Comparison of ENCODE assay signal across 9 mouse cellular contexts in the genomic region with DNA sequence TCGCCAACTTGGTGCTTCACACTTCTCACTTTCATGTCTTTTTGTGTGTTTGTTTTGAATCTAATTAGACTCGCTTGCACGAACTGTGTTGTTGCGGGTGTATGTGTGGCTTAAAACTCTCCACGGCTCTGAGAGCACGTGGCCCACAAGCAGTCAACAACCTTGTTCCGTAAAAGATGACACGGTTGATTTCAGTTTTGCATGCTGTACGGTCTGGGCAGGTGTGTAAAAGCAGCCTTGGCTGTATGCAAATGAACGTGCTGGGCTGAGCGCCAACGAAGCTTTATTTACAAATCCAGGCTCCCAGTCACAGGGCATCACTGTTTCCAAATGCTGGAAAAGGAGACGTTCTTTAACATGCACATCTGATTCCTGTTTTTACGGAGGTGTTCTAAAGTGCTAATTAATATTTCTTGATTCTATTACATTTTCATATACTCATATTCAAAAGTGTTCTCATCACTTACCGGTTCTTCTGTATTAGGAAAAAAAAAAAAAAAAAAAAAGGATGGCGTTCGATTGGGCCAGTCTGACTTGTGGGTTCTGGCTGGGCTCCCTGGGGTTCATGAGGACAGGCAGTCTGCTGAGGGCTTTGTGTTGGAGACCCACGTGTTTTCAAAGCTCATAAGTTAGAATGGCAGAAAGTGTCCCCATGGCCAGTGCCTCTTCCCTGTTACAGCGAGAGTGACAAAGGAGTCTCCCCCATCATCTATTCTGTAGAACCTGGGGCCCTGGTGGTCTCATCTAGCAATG. TPM values are rescaled to one million over a fixed set of nuclear protein-coding genes. Genes with fewer than 3 reads are reported as not detected.
DNase-seq lines count a peak whose midpoint lies in the region; ATAC-seq and TF ChIP-seq lines count a peak whose summit lies in the region.
"Had no signal": no experiment of that assay in that cellular context is flagged by ENCODE, and none has a peak within 500 bp of the region (broad histone marks: within the 10 kb centered on the region; RNA-seq: fewer than 3 reads in every experiment).

No protein-coding gene starts in this region.

- 59% methylated on average over 19 of the region's 19 CpGs for WGBS in intestine, embryonic 16.5 days
- WGBS in intestine, embryonic 15.5 days: 66% methylated on average over 19 of the region's 19 CpGs
- WGBS in heart, postnatal 0 days: 37% methylated on average over 19 of the region's 19 CpGs
- 33% methylated on average over 19 of the region's 19 CpGs for WGBS in midbrain, embryonic 15.5 days

- no peaks in the 10 kb centered on the region for H3K36me3 ChIP-seq in intestine, embryonic 16.5 days (ENCODE audit: control insufficient read depth, insufficient read depth, low read length)
- H3K36me3 ChIP-seq in intestine, embryonic 15.5 days: no peaks in the 10 kb centered on the region
- no peaks in the 10 kb centered on the region for H3K36me3 ChIP-seq in heart, postnatal 0 days (replicated peaks; ENCODE audit: control insufficient read depth, insufficient read depth, low read length)
- no peaks in the 10 kb centered on the region for H3K36me3 ChIP-seq in midbrain, embryonic 15.5 days (replicated peaks)

- TF ChIP-seq POLR2A in brain, embryonic 14.5 days (IDR thresholded peaks at IDR 0.05; ENCODE audit: borderline replicate concordance, extremely low read depth, insufficient read depth, insufficient read length, poor library complexity, severe bottlenecking): no peak

- no peak overlapping the region for H3K9ac ChIP-seq in intestine, embryonic 16.5 days (ENCODE audit: low read depth, low read length)
- no peak overlapping the region for H3K9ac ChIP-seq in intestine, embryonic 15.5 days
- H3K9ac ChIP-seq in heart, postnatal 0 days (replicated peaks; ENCODE audit: low read depth, low read length): peak overlapping the region; percentile 74
- H3K9ac ChIP-seq in midbrain, embryonic 15.5 days: no peak overlapping the region

- H3K4me1 ChIP-seq in intestine, embryonic 16.5 days (ENCODE audit: control insufficient read depth, insufficient read depth, low read length): peaks cover 5% of the 10 kb centered on the region; the same call in 1 of the 2 replicates
- peaks cover 13% of the 10 kb centered on the region; the same call in 1 of the 2 replicates for H3K4me1 ChIP-seq in intestine, embryonic 15.5 days (replicated peaks)
- peaks cover 29% of the 10 kb centered on the region for H3K4me1 ChIP-seq in heart, postnatal 0 days (ENCODE audit: control insufficient read depth, insufficient read depth)
- H3K4me1 ChIP-seq in midbrain, embryonic 15.5 days: peaks cover 14% of the 10 kb centered on the region

- H3K9me3 ChIP-seq in intestine, embryonic 16.5 days (ENCODE audit: control insufficient read depth, low read length): no peaks in the 10 kb centered on the region
- H3K9me3 ChIP-seq in intestine, embryonic 15.5 days: no peaks in the 10 kb centered on the region
- H3K9me3 ChIP-seq in heart, postnatal 0 days (replicated peaks; ENCODE audit: control insufficient read depth, low read length): no peaks in the 10 kb centered on the region
- H3K9me3 ChIP-seq in midbrain, embryonic 15.5 days: no peaks in the 10 kb centered on the region

- H3K4me3 ChIP-seq in intestine, embryonic 16.5 days (ENCODE audit: low read length): no peak overlapping the region
- H3K4me3 ChIP-seq in intestine, embryonic 15.5 days (replicated peaks): no peak overlapping the region
- H3K4me3 ChIP-seq in heart, postnatal 0 days (ENCODE audit: low read depth, low read length): peak overlapping the region; percentile 60
- H3K4me3 ChIP-seq in midbrain, embryonic 15.5 days: no peak overlapping the region

- no peak overlapping the region for H3K27ac ChIP-seq in intestine, embryonic 16.5 days (ENCODE audit: low read length)
- no peak overlapping the region for H3K27ac ChIP-seq in intestine, embryonic 15.5 days
- peak overlapping the region; percentile 97 for H3K27ac ChIP-seq in heart, postnatal 0 days (ENCODE audit: low read depth)
- 0 out of 2 replicates have a peak overlapping the region, but pooled peaks have one; percentile 18 for H3K27ac ChIP-seq in midbrain, embryonic 15.5 days

- H3K27me3 ChIP-seq in intestine, embryonic 16.5 days (replicated peaks; ENCODE audit: control insufficient read depth, insufficient read depth, low read length): no peaks in the 10 kb centered on the region
- no peaks in the 10 kb centered on the region for H3K27me3 ChIP-seq in intestine, embryonic 15.5 days (replicated peaks)
- H3K27me3 ChIP-seq in heart, postnatal 0 days (ENCODE audit: control insufficient read depth, insufficient read depth, low read length): no peaks in the 10 kb centered on the region
- no peaks in the 10 kb centered on the region for H3K27me3 ChIP-seq in midbrain, embryonic 15.5 days (replicated peaks)

- no peak for TF ChIP-seq EP300 in heart, postnatal 0 days (IDR thresholded peaks at IDR 0.05; ENCODE audit: low read depth)

- H3K4me2 ChIP-seq in intestine, embryonic 16.5 days (ENCODE audit: low read depth, low read length): peak overlapping the region; percentile 1; the same call in 1 of the 2 replicates
- no peak overlapping the region for H3K4me2 ChIP-seq in intestine, embryonic 15.5 days (replicated peaks)
- H3K4me2 ChIP-seq in heart, postnatal 0 days (ENCODE audit: low read depth, low read length): peak overlapping the region; percentile 71
- peak overlapping the region; percentile 37 for H3K4me2 ChIP-seq in midbrain, embryonic 15.5 days

- peak; percentile 89 for DNase-seq in brain, embryonic 14.5 days (ENCODE audit: low read depth)
- DNase-seq in heart, postnatal 0 days (ENCODE audit: low spot score): no peak
- DNase-seq in thymus, postnatal 36 days: no peak
- DNase-seq in urinary bladder, postnatal 4 days (ENCODE audit: low spot score in 2 of 2): no peak

- no peak for ATAC-seq in intestine, embryonic 16.5 days
- no peak for ATAC-seq in intestine, embryonic 15.5 days
- ATAC-seq in heart, postnatal 0 days (ENCODE audit: insufficient read depth, low read depth): no peak
- peak; percentile 82 for ATAC-seq in midbrain, embryonic 15.5 days (replicated peaks)
- ATAC-seq in megakaryocyte-erythroid progenitor cell, adult 5-6 weeks (replicated peaks; ENCODE audit: low FRiP score, low TSS enrichment, poor library complexity, severe bottlenecking): no peak

- no peak for TF ChIP-seq CTCF in brain, embryonic 14.5 days (IDR thresholded peaks at IDR 0.05; ENCODE audit: borderline replicate concordance, extremely low read depth, insufficient read depth, insufficient read length)
- TF ChIP-seq CTCF in heart, postnatal 0 days (IDR thresholded peaks at IDR 0.05; ENCODE audit: low read depth): no peak

RNA-seq across cellular contexts. Expression of gene 3425401B19Rik, which starts 0.9 kb away (rescaled TPM):
- 0.10 TPM in 2 replicates for polyA plus RNA-seq in intestine, embryonic 16.5 days (2015; fragmentation: Nextera tagmentation; extraction: Ambion mirVana)
- 0.08 and 0.20 TPM in 2 replicates for polyA plus RNA-seq in intestine, embryonic 15.5 days (2015; fragmentation: Nextera tagmentation; extraction: Ambion mirVana)
- polyA plus RNA-seq in brain, embryonic 14.5 days (2012; rRNA removed): 0.01 and 0.03 TPM in 2 replicates
- 19.4 and 22.8 TPM in 2 replicates for total RNA-seq in heart, postnatal 0 days (2014; rRNA removed; ENCODE audit: low replicate concordance)
- 11.2 and 12.1 TPM in 2 replicates for polyA plus RNA-seq in heart, postnatal 0 days (2015; fragmentation: Nextera tagmentation; extraction: Ambion mirVana)
- 0.03 TPM in 1 of 2 replicates, not detected in the other for polyA plus RNA-seq in midbrain, embryonic 15.5 days (2015; fragmentation: Nextera tagmentation; extraction: Ambion mirVana)
- not detected in 2 replicates for total RNA-seq in megakaryocyte-erythroid progenitor cell, adult 5-6 weeks (2014; fragmentation: Nextera tagmentation)
- total RNA-seq in megakaryocyte-erythroid progenitor cell, adult 5-6 weeks (2017): not detected in 2 replicates
- polyA plus RNA-seq: Patski had no signal

Comparison
In these comparisons a context has a peak if more than half of its experiments do, and no peak if none do; other contexts are left out.
1. H3K27ac ChIP-seq: peak in heart, postnatal 0 days (single experiment) and midbrain, embryonic 15.5 days (single experiment); none in intestine, embryonic 16.5 days (single experiment) and intestine, embryonic 15.5 days (single experiment).
2. RNA of gene 3425401B19Rik, which starts 0.9 kb away (polyA plus RNA-seq): 11.2 to 12.1 TPM in heart, postnatal 0 days; 0.10 TPM in intestine, embryonic 16.5 days, 0.08 to 0.20 TPM in intestine, embryonic 15.5 days, 0.01 to 0.03 TPM in brain, embryonic 14.5 days and 0.03 TPM in midbrain, embryonic 15.5 days; every median in the first group is over 10 times any median in the second.